Mouse (Mus musculus) embryonic facial prominence, embryonic 12.5 days (tissue): ENCODE data around the gene Mex3b. TPM values are rescaled to one million over a fixed set of nuclear protein-coding genes. Genes with fewer than 3 reads are reported as not detected.

Experiments
- ATAC-seq: fragments of 200-750 bp; cut with Nextera tagmentation; 2 replicates; pipeline ENCODE4 v1.8.0; 2017; ENCODE audit not compliant: insufficient number of reproducible peaks, insufficient read depth, low FRiP score, low TSS enrichment
- H3K27ac ChIP-seq: fragments of 300-500 bp; sonication (generic); 2 replicates; pipeline ENCODE4 v1.5.1; 2016; ENCODE audit warnings: mild to moderate bottlenecking
- H3K27me3 ChIP-seq: fragments of 300-500 bp; sonication (generic); 2 replicates; pipeline ENCODE4 v1.6.1; 2016; ENCODE audit warnings: mild to moderate bottlenecking, moderate library complexity
- H3K36me3 ChIP-seq: fragments of 300-500 bp; sonication (generic); 2 replicates; pipeline ENCODE4 v1.6.1; 2016; ENCODE audit warnings: mild to moderate bottlenecking
- H3K4me1 ChIP-seq: fragments of 300-500 bp; sonication (generic); 2 replicates; pipeline ENCODE4 v1.6.1; 2016
- H3K4me2 ChIP-seq: fragments of 300-500 bp; sonication (generic); replicated peaks from 2 replicates; pipeline ENCODE4 v1.6.1; 2016; ENCODE audit warnings: mild to moderate bottlenecking, moderate library complexity
- H3K4me3 ChIP-seq: fragments of 300-500 bp; sonication (generic); 2 replicates; pipeline ENCODE4 v1.5.1; 2016; ENCODE audit warnings: mild to moderate bottlenecking
- H3K9ac ChIP-seq: fragments of 300-500 bp; sonication (generic); 2 replicates; pipeline ENCODE4 v1.6.1; 2016; ENCODE audit warnings: mild to moderate bottlenecking, moderate library complexity
- H3K9me3 ChIP-seq: fragments of 300-500 bp; sonication (generic); 2 replicates; pipeline ENCODE4 v1.6.1; 2016; ENCODE audit warnings: mild to moderate bottlenecking, moderate library complexity
- WGBS: fragments of 180-500 bp; shearing (Covaris S2); methylation state at CpG from one replicate; pipeline ENCODE4 v1.1.7; 2016; 5-methylcytosine and 5-hydroxymethylcytosine counted together
- polyA plus RNA-seq: library from polyadenylated mRNA; unstranded; fragments of >200 nt; fragmentation: Nextera tagmentation; extraction: Ambion mirVana; gene quantifications from 2 replicates; pipeline ENCODE4 v1.2.1, GENCODE M21; 2016

Gene Mex3b
- polyA plus RNA-seq, 1 experiment from 2014 or later: 49.2 TPM

DNA sequence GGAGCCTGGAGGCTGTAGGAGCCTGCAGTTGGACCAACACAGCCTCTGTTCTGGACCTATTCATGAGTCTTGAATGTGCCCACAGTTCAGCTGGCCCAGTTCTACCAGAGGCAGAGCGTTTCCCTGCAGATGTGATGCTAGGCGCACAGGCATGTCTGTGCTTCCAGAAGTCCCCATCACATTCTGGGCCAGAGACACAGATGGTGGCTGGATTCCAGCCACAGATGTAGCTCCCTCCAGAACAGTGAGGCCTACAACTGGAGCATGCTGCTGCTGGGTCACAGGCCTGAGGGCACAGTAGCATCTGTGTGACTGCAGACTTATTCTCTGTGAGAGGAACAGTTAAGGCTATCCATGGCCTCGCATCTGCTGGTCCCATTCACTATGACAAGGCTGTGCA, 16.4 kb upstream of the Mex3b start:
- no peaks in the 10 kb centered on the region for H3K27me3 ChIP-seq
- H3K4me1 ChIP-seq: peaks cover 13% of the 10 kb centered on the region
- H3K4me2 ChIP-seq: no peak overlapping the region
- H3K9me3 ChIP-seq: no peaks in the 10 kb centered on the region
- H3K36me3 ChIP-seq: no peaks in the 10 kb centered on the region
- WGBS: 82% methylated on average over 3 of the region's 3 CpGs
- ATAC-seq: no peak
- H3K27ac ChIP-seq: no peak overlapping the region
- H3K9ac ChIP-seq: no peak overlapping the region
- H3K4me3 ChIP-seq: no peak overlapping the region

GRCm38 (mm10) chr7:82851670-82852069, 15.5 kb upstream of the Mex3b start:
- no peak for ATAC-seq
- H3K4me1 ChIP-seq: peaks cover 13% of the 10 kb centered on the region
- H3K27ac ChIP-seq: no peak overlapping the region
- H3K27me3 ChIP-seq: no peaks in the 10 kb centered on the region
- H3K4me2 ChIP-seq: no peak overlapping the region
- no peaks in the 10 kb centered on the region for H3K36me3 ChIP-seq
- H3K9ac ChIP-seq: no peak overlapping the region
- no peak overlapping the region for H3K4me3 ChIP-seq
- 89% methylated on average over 4 of the region's 4 CpGs for WGBS
- no peaks in the 10 kb centered on the region for H3K9me3 ChIP-seq

- H3K27me3 ChIP-seq: no peaks in the 10 kb centered on the region
- ATAC-seq: no peak
- H3K27ac ChIP-seq: peak overlapping the region; percentile 60; the same call in 1 of the 2 replicates
- peaks cover 13% of the 10 kb centered on the region for H3K4me1 ChIP-seq
- no peaks in the 10 kb centered on the region for H3K36me3 ChIP-seq
- 39% methylated on average over 3 of the region's 3 CpGs for WGBS
- no peak overlapping the region for H3K9ac ChIP-seq
- no peaks in the 10 kb centered on the region for H3K9me3 ChIP-seq
- no peak overlapping the region for H3K4me2 ChIP-seq
- no peak overlapping the region for H3K4me3 ChIP-seq
Measured at GRCm38 (mm10) chr7:82854195-82854766, 12.9 kb upstream of the Mex3b start.

DNA sequence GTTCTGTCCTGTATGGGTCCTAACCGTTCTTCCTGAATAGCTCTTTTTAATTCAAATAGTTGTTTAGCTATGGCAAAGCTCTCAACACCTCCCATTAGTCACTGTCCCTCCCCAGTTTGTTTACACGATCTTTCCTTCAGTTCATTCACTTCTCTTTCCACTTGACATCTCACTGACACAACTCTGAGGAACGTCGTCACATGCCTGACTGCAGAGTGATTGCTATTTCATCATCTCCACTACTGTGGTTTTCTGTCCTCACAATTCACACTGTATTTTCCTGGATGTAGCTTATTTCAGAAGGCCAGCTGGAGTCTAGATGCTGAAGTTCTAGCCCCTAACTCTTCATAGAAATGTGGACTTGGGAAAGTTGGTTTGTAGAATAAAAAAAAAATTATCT, 8.5 kb upstream of the Mex3b start:
- H3K27ac ChIP-seq: no peak overlapping the region
- WGBS: 60% methylated on average over 4 of the region's 4 CpGs
- no peaks in the 10 kb centered on the region for H3K36me3 ChIP-seq
- H3K27me3 ChIP-seq: no peaks in the 10 kb centered on the region
- H3K4me1 ChIP-seq: peaks cover 10% of the 10 kb centered on the region
- no peaks in the 10 kb centered on the region for H3K9me3 ChIP-seq
- no peak overlapping the region for H3K4me3 ChIP-seq
- no peak overlapping the region for H3K4me2 ChIP-seq
- no peak overlapping the region for H3K9ac ChIP-seq
- no peak for ATAC-seq

DNA sequence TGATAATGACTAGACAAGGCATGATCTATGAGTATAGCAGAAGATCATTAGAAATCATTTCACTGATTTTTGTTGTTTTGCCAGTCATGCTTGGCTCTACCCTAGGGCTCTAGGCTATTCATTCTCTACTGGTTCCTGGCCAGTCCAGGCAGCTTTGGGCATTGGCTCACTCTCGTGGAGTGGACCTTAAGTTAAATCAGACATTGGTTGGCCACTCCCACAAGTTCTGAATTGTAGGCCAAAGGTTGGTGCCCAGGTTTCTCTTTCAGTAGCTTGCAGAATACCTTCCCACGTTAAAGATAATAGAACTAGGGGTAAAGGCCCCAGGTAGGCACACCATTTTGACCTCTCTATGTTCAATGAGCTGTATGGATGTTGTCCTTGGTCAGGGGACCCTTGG, 6.5 kb upstream of the Mex3b start:
- H3K27me3 ChIP-seq: no peaks in the 10 kb centered on the region
- no peak for ATAC-seq
- no peak overlapping the region for H3K4me3 ChIP-seq
- H3K4me2 ChIP-seq: no peak overlapping the region
- H3K9ac ChIP-seq: no peak overlapping the region
- no peaks in the 10 kb centered on the region for H3K9me3 ChIP-seq
- no peaks in the 10 kb centered on the region for H3K36me3 ChIP-seq
- H3K4me1 ChIP-seq: peaks cover 11% of the 10 kb centered on the region
- no peak overlapping the region for H3K27ac ChIP-seq
- whole genome bisulfite sequencing: 71% methylated on average over 2 of the region's 2 CpGs

- H3K36me3 ChIP-seq: no peaks in the 10 kb centered on the region
- H3K4me3 ChIP-seq: no peak overlapping the region
- no peaks in the 10 kb centered on the region for H3K9me3 ChIP-seq
- no peak overlapping the region for H3K4me2 ChIP-seq
- H3K27ac ChIP-seq: peak overlapping the region; percentile 74
- no peak for ATAC-seq
- H3K9ac ChIP-seq: no peak overlapping the region
- 22% methylated on average over 6 of the region's 6 CpGs for WGBS
- no peaks in the 10 kb centered on the region for H3K27me3 ChIP-seq
- H3K4me1 ChIP-seq: peaks cover 11% of the 10 kb centered on the region
Measured at GRCm38 (mm10) chr7:82863341-82863740, 3.8 kb upstream of the Mex3b start.

DNA sequence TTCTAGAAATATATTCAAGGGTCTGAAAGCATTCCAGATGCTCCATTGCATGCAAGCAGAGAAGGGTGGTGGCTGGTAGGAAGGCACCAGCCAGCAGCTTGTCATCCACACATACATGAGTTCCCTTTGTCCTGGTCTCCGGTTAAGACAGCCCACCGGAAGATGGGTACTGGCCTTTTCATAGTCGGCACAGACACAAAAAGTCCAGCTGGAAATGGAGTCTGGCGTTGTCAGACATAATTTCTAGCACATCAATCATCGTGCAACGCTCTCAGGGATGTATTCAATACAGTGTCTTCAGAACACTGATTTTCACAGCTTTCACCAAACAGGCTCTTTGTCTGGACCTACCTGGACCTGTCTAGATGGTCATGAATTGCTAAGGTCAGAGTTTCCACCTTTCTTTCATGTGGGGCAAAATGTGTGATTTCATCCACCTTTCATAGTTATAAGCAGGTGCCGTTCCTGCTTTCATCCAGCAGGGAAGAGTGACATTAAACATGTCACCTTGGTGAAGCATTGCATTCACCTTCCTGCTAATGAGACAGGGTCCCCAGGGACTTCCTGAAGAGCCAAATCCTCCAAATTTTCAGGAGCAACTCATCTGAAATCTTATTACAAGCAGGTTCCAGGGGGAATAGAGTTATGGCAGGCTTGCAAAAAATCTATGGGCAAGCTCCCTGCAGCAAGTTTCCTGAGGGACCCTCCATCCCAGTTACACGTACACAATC, 2.7 kb upstream of the Mex3b start:
- ATAC-seq: no peak
- 0 out of 2 replicates have a peak overlapping the region, but pooled peaks have one; percentile 78 for H3K9ac ChIP-seq
- no peaks in the 10 kb centered on the region for H3K27me3 ChIP-seq
- no peaks in the 10 kb centered on the region for H3K9me3 ChIP-seq
- no peak overlapping the region; the same call in 1 of the 2 replicates for H3K4me3 ChIP-seq
- peak overlapping the region; percentile 100 for H3K27ac ChIP-seq
- peaks cover 8% of the 10 kb centered on the region for H3K36me3 ChIP-seq
- peaks cover 11% of the 10 kb centered on the region for H3K4me1 ChIP-seq
- 45% methylated on average over 8 of the region's 8 CpGs for WGBS
- H3K4me2 ChIP-seq: peak overlapping the region; percentile 79

GRCm38 (mm10) chr7:82864991-82865771, 2.0 kb upstream of the Mex3b start:
- peak overlapping the region; percentile 99 for H3K4me3 ChIP-seq
- H3K27ac ChIP-seq: peak overlapping the region; percentile 100
- H3K9me3 ChIP-seq: no peaks in the 10 kb centered on the region
- no peaks in the 10 kb centered on the region for H3K27me3 ChIP-seq
- 2% methylated on average over 22 of the region's 22 CpGs for WGBS
- ATAC-seq: 0 out of 2 replicates have a peak, but pooled peaks have one; percentile 0
- peaks cover 11% of the 10 kb centered on the region for H3K4me1 ChIP-seq
- peak overlapping the region; percentile 79 for H3K4me2 ChIP-seq
- peaks cover 15% of the 10 kb centered on the region for H3K36me3 ChIP-seq
- H3K9ac ChIP-seq: peak overlapping the region; percentile 78

GRCm38 (mm10) chr7:82865834-82866485, 1.2 kb upstream of the Mex3b start:
- peaks cover 11% of the 10 kb centered on the region for H3K4me1 ChIP-seq
- no peaks in the 10 kb centered on the region for H3K27me3 ChIP-seq
- H3K4me3 ChIP-seq: peak overlapping the region; percentile 99
- H3K36me3 ChIP-seq: peaks cover 18% of the 10 kb centered on the region
- H3K9ac ChIP-seq: peak overlapping the region; percentile 100
- under 1% methylated on average over 62 of the region's 70 CpGs for WGBS
- peak overlapping the region; percentile 100 for H3K27ac ChIP-seq
- H3K4me2 ChIP-seq: peak overlapping the region; percentile 79
- peak; percentile 94 for ATAC-seq
- no peaks in the 10 kb centered on the region for H3K9me3 ChIP-seq

DNA sequence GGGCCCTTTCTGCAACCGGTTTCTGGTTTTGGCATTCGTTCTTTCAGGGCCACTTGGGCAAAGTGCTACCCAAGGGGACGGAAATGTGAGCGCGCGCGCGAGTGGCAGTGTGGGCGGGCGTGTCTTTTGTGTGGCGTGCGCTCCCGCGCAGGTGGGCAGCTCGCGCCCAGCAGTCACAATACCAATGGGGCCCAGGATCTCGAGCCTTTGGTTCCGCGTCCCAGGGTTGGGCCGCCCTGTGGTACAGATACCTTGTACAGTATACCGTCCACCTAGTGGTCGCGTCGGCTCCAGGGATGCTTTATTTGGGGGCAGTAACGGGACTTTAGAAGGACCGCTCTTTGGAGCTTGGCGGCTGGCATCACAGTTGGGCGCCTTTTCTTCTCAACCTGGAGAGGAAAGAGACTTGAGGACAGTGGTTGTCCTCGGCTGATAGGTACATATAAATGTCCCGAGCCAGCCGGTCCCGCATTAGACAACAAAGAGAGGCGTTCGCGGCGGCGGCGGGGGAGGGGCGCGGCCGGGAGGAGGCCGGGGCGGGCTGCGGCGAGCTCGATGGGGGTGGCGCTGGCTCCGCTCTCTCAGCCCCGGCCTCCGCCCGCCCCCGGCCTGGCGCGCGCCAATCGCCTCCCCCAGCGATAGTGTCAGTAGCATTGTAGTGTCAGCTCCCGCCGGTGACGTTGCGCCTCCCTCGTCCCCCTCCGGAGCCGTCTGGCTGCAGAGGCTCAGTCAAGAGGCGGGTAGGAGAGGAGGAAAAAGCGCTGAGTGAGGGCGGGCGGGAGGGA, 455 bp upstream of the Mex3b start:
- no peaks in the 10 kb centered on the region for H3K9me3 ChIP-seq
- WGBS: under 1% methylated on average over 62 of the region's 68 CpGs
- ATAC-seq: peak; percentile 83

More for the DNA sequence above, 455 bp upstream of the Mex3b start:
- H3K4me3 ChIP-seq: peak overlapping the region; percentile 99
- peak overlapping the region; percentile 100 for H3K9ac ChIP-seq
- peaks cover 12% of the 10 kb centered on the region for H3K4me1 ChIP-seq
- no peaks in the 10 kb centered on the region for H3K27me3 ChIP-seq
- H3K4me2 ChIP-seq: peak overlapping the region; percentile 97
- H3K27ac ChIP-seq: peak overlapping the region; percentile 100
- peaks cover 19% of the 10 kb centered on the region for H3K36me3 ChIP-seq
